Mouse (Mus musculus) heart, adult 2 months (tissue): Measurements from ENCODE around the gene Fbxw5.

ENCODE experiments used
- CTCF ChIP-seq: fragments of 200-600 bp; IDR thresholded peaks from 2 replicates; pipeline ENCODE4 v1.8.1; 2022; ENCODE audit warnings: antibody characterized with exemption, mild to moderate bottlenecking, moderate library complexity
- EP300 ChIP-seq: fragments of 200-500 bp; IDR thresholded peaks from 2 replicates; pipeline ENCODE4 v1.6.1; 2011; ENCODE audit warnings: low read depth, low read length, control low read depth; ENCODE audit not compliant: insufficient read depth

- TF ChIP-seq CTCF, result peak; percentile 59
- no peak for TF ChIP-seq EP300
These were observed 4.1 kb upstream of the Fbxw5 start for GRCm38 (mm10) chr2:25496462-25496861.
